Mouse (Mus musculus): ENCODE measurements at regions not wholly inside any gene's neighbourhood (a gene's known extent, or its start where the extent isn't known, plus 50 kb on each side); places are given as distances from the start of the nearest gene placed in this dataset.

DNA sequence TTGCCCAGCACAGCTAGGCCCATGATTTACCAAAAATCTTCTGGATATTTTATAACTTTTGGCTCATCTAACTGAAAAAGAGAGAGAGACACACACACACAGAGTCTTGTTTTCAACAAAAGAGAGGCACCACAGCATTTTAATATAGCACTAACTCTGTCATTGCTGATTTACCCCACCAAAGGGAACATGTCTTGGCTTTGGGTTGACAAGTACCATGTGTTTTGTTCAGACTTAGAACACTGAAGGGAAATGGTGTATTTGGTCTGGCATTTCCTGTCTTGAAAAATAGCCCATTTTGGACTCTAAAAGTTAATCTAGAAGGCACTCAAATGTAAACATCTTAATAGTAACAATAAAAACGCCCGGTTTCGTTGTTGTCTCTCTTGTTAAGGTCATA, 432.7 kb upstream of the Ptger4 start:
- no peak for TF ChIP-seq CTCF (IDR thresholded peaks at IDR 0.05)
- Histone ChIP-seq H3K27ac (ENCODE audit: low read depth, low read length) (no peak overlapping the region), H3K9ac (replicated peaks; ENCODE audit: low read length, poor library complexity, severe bottlenecking) (no peak overlapping the region), H3K4me1 (ENCODE audit: insufficient read depth, low read length) (no peaks in the 10 kb centered on the region), H3K9me3 (ENCODE audit: low read length) (no peaks in the 10 kb centered on the region), H3K4me2 (ENCODE audit: low read depth, low read length, poor library complexity, severe bottlenecking) (no peak overlapping the region), H3K36me3 (ENCODE audit: insufficient read depth, low read length) (no peaks in the 10 kb centered on the region), H3K4me3 (ENCODE audit: low read depth, low read length) (no peak overlapping the region), H3K27me3 (ENCODE audit: insufficient read depth, low read length) (no peaks in the 10 kb centered on the region)
- ATAC-seq (ENCODE audit: low FRiP score) = no peak
- 86% methylated on average over 3 of the region's 3 CpGs for WGBS
- DNase-seq (ENCODE audit: low spot score) = no peak

DNA sequence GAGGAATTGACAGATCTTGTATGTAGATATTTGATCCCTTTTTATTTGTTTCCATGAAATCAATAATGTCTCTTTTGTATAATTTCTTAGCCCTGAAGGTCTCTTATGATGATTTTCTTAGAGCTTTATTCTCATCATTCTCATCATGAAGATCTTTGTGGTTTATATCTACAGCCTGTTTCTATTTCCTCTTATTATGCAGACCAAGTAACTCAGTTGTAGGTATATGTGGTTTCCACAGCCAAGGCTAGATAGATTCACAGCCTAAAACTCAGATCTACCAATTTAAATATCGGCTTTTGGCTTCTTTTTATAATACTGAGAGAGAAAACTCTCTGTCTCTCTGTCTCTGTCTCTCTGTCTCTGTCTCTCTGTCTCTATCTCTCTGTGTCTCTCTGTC, 449.8 kb upstream of the Ptger4 start:
- no peak overlapping the region for H3K9ac ChIP-seq (replicated peaks; ENCODE audit: low read length, poor library complexity, severe bottlenecking)
- H3K4me2 ChIP-seq (ENCODE audit: low read depth, low read length, poor library complexity, severe bottlenecking) = no peak overlapping the region
- DNase-seq (ENCODE audit: low spot score) = no peak
- ATAC-seq (ENCODE audit: low FRiP score) = no peak
- H3K4me3 ChIP-seq (ENCODE audit: low read depth, low read length) = no peak overlapping the region
- H3K4me1 ChIP-seq (ENCODE audit: insufficient read depth, low read length) = no peaks in the 10 kb centered on the region
- TF ChIP-seq CTCF (IDR thresholded peaks at IDR 0.05) = no peak
- no peak overlapping the region for H3K27ac ChIP-seq (ENCODE audit: low read depth, low read length)
- H3K9me3 ChIP-seq (ENCODE audit: low read length) = no peaks in the 10 kb centered on the region
- no peaks in the 10 kb centered on the region for H3K27me3 ChIP-seq (ENCODE audit: insufficient read depth, low read length)
- no peaks in the 10 kb centered on the region for H3K36me3 ChIP-seq (ENCODE audit: insufficient read depth, low read length)
- 91% methylated on average over 1 of the region's 1 CpGs for WGBS

DNA sequence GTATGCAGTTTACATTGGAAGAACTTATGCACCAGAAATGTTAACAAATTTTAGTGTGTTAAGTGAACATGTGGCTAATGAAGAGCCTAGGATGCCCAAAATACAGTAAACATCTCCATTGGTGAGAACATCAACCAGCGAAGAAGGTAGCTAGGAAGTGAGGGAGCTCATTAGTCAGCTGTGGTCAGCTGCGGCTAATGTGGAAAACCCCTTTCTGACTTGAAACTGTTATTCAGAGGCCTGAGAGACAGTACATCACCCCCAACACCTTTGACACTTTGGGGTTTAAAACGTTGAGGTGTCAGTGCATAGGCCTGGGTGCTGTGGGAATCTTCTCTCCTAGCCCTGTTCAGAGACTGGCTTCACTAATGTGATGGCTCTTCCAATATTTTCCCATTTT, 451.0 kb upstream of the Ptger4 start:
- WGBS = 85% methylated on average over 3 of the region's 3 CpGs
- no peak overlapping the region for H3K4me3 ChIP-seq (ENCODE audit: low read depth, low read length)
- H3K27ac ChIP-seq (ENCODE audit: low read depth, low read length) = no peak overlapping the region
- H3K9ac ChIP-seq (replicated peaks; ENCODE audit: low read length, poor library complexity, severe bottlenecking) = no peak overlapping the region
- H3K4me2 ChIP-seq (ENCODE audit: low read depth, low read length, poor library complexity, severe bottlenecking) = no peak overlapping the region
- DNase-seq (ENCODE audit: low spot score) (no peak), ATAC-seq (ENCODE audit: low FRiP score) (no peak)
- H3K36me3 ChIP-seq (ENCODE audit: insufficient read depth, low read length) = no peaks in the 10 kb centered on the region
- no peak for TF ChIP-seq CTCF (IDR thresholded peaks at IDR 0.05)
- no peaks in the 10 kb centered on the region for H3K27me3 ChIP-seq (ENCODE audit: insufficient read depth, low read length)
- no peaks in the 10 kb centered on the region for H3K9me3 ChIP-seq (ENCODE audit: low read length)
- no peaks in the 10 kb centered on the region for H3K4me1 ChIP-seq (ENCODE audit: insufficient read depth, low read length)

DNA sequence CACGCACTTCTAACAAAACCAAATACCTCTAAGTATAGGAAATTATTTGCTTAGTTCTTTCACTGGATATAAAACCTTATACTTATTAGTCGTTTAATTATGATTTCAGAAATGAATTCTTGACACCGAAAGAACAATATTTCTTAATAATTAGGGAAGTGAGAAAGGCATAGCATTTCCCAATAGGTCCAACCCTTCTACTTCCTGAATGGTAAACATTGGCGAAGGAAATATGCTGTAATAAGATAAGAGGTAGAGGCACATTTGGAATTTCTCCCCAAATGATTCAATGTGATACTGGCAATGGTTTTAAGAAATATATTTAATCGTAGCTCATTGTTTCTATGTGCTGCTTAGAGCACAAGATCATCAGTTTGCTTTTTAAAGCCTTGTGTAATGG, 464.5 kb upstream of the Ptger4 start:
- DNase-seq (ENCODE audit: low spot score) (no peak), ATAC-seq (ENCODE audit: low FRiP score) (no peak)
- no peak overlapping the region for H3K4me2 ChIP-seq (ENCODE audit: low read depth, low read length, poor library complexity, severe bottlenecking)
- WGBS = 88% methylated on average over 5 of the region's 5 CpGs
- H3K9me3 ChIP-seq (ENCODE audit: low read length) = no peaks in the 10 kb centered on the region
- no peaks in the 10 kb centered on the region for H3K4me1 ChIP-seq (ENCODE audit: insufficient read depth, low read length)
- H3K27ac ChIP-seq (ENCODE audit: low read depth, low read length) = no peak overlapping the region
- no peaks in the 10 kb centered on the region for H3K36me3 ChIP-seq (ENCODE audit: insufficient read depth, low read length)
- no peak overlapping the region for H3K9ac ChIP-seq (replicated peaks; ENCODE audit: low read length, poor library complexity, severe bottlenecking)
- no peaks in the 10 kb centered on the region for H3K27me3 ChIP-seq (ENCODE audit: insufficient read depth, low read length)
- H3K4me3 ChIP-seq (ENCODE audit: low read depth, low read length) = no peak overlapping the region
- no peak for TF ChIP-seq CTCF (IDR thresholded peaks at IDR 0.05)

DNA sequence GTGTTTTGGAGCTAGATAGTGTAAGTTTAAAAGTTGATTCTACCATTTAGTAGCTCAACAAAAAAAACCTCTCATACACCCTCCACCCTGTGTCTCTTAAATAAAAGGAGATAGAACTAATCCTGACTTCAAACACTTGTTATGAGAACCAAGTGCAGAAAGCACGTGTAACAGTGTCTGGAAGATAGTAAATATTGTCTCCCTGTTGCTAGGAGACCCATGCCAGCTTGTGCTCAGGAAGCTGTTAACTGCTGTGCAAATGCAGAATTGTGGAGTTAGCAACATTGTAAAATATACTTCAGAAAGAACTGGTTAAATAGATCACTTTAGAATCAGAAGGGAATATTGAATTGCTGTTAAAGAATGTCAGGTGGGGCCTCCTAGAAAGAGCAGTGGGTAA, 496.7 kb upstream of the Ptger4 start:
- 5% methylated on average over 1 of the region's 1 CpGs for WGBS
- no peak for TF ChIP-seq CTCF (IDR thresholded peaks at IDR 0.05)
- Histone ChIP-seq H3K27me3 (ENCODE audit: insufficient read depth, low read length) (no peaks in the 10 kb centered on the region), H3K36me3 (ENCODE audit: insufficient read depth, low read length) (no peaks in the 10 kb centered on the region), H3K4me3 (ENCODE audit: low read depth, low read length) (no peak overlapping the region), H3K4me1 (ENCODE audit: insufficient read depth, low read length) (no peaks in the 10 kb centered on the region), H3K4me2 (ENCODE audit: low read depth, low read length, poor library complexity, severe bottlenecking) (no peak overlapping the region), H3K9me3 (ENCODE audit: low read length) (no peaks in the 10 kb centered on the region), H3K9ac (replicated peaks; ENCODE audit: low read length, poor library complexity, severe bottlenecking) (no peak overlapping the region), H3K27ac (ENCODE audit: low read depth, low read length) (no peak overlapping the region)
- peak; percentile 17 for DNase-seq (ENCODE audit: low spot score)
- ATAC-seq (ENCODE audit: low FRiP score) = no peak

DNA sequence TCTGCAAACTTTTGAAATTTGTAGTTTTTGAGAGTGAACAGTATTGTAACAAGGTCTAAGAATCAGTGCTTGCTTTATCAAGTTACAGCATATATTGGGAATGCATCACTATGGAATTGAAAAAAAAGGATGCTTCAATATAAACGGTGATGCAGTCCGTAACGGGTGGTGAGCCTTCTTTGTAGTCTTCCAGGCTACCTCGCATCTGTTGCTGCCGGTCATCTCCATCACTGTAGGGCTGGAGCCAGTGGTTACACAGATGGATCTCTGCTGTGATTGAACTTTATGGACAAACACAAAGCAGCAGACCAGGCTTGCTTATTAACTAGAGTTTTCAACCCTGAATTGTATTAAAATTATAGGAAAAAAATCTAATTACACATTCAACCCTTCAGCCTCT, 499.9 kb upstream of the Ptger4 start:
- DNase-seq (ENCODE audit: low spot score) (no peak), ATAC-seq (ENCODE audit: low FRiP score) (no peak)
- Histone ChIP-seq H3K9me3 (ENCODE audit: low read length) (no peaks in the 10 kb centered on the region), H3K9ac (replicated peaks; ENCODE audit: low read length, poor library complexity, severe bottlenecking) (no peak overlapping the region), H3K4me2 (ENCODE audit: low read depth, low read length, poor library complexity, severe bottlenecking) (no peak overlapping the region), H3K27me3 (ENCODE audit: insufficient read depth, low read length) (no peaks in the 10 kb centered on the region), H3K4me1 (ENCODE audit: insufficient read depth, low read length) (no peaks in the 10 kb centered on the region), H3K36me3 (ENCODE audit: insufficient read depth, low read length) (no peaks in the 10 kb centered on the region), H3K27ac (ENCODE audit: low read depth, low read length) (no peak overlapping the region), H3K4me3 (ENCODE audit: low read depth, low read length) (no peak overlapping the region)
- no peak for TF ChIP-seq CTCF (IDR thresholded peaks at IDR 0.05)
- WGBS = 93% methylated on average over 5 of the region's 5 CpGs

DNA sequence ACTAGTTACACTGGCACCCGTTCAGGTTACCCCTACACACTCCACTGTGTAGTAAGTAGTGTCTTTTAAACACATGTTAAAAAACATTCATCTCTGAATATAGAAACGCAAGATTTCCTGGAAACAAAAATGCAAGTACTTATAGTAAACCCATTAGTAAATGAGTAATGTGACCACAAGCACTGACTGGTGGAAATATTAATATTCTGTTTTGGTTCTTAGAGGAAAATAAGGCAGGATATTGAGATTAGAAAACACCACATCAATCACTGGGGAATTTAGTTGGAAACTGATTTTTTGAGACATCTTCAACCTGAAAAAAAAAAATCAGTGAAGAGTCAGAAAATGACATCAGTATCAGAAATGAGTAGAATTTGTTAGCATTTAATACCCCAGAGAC, 514.7 kb upstream of the Ptger4 start:
- Histone ChIP-seq H3K4me1 (ENCODE audit: insufficient read depth, low read length) (no peaks in the 10 kb centered on the region), H3K9me3 (ENCODE audit: low read length) (no peaks in the 10 kb centered on the region), H3K36me3 (ENCODE audit: insufficient read depth, low read length) (no peaks in the 10 kb centered on the region), H3K4me2 (ENCODE audit: low read depth, low read length, poor library complexity, severe bottlenecking) (no peak overlapping the region), H3K4me3 (ENCODE audit: low read depth, low read length) (no peak overlapping the region), H3K27me3 (ENCODE audit: insufficient read depth, low read length) (no peaks in the 10 kb centered on the region), H3K9ac (replicated peaks; ENCODE audit: low read length, poor library complexity, severe bottlenecking) (no peak overlapping the region), H3K27ac (ENCODE audit: low read depth, low read length) (no peak overlapping the region)
- DNase-seq (ENCODE audit: low spot score) = no peak
- no peak for ATAC-seq (ENCODE audit: low FRiP score)
- TF ChIP-seq CTCF (IDR thresholded peaks at IDR 0.05) = no peak
- 87% methylated on average over 2 of the region's 2 CpGs for WGBS

Measured in midbrain, postnatal 0 days (tissue).